Mouse (Mus musculus): ENCODE measurements around the gene Exoc5. TPM values are rescaled to one million over a fixed set of nuclear protein-coding genes. Genes with fewer than 3 reads are reported as not detected.

Gene Exoc5
- total RNA-seq, 2 experiments from 2014 or later, result 19.1 to 21.4 TPM

GRCm38 (mm10) chr14:48991144-48991522 lies 75.3 kb downstream of the Exoc5 start:
- DNase-seq, result no peak
- intact Hi-C loops (cut with DNase I), result no loop called here
- TF ChIP-seq CTCF (IDR thresholded peaks at IDR 0.05), result no peak
- Histone ChIP-seq H3K27ac (no peak overlapping the region), H3K4me3 (peak overlapping the region; percentile 58)

GRCm38 (mm10) chr14:48990471-48991143 lies 75.8 kb downstream of the Exoc5 start:
- peak; percentile 48 for TF ChIP-seq CTCF (IDR thresholded peaks at IDR 0.05)
- DNase-seq, result peak; percentile 62
- H3K27ac ChIP-seq, result no peak overlapping the region
- H3K4me3 ChIP-seq, result peak overlapping the region; percentile 58
- intact Hi-C loops (cut with DNase I), result no loop called here

GRCm38 (mm10) chr14:48989831-48990230 lies 76.6 kb downstream of the Exoc5 start:
- Histone ChIP-seq H3K27ac (no peak overlapping the region), H3K4me3 (no peak overlapping the region)
- DNase-seq, result no peak
- no peak for TF ChIP-seq CTCF (IDR thresholded peaks at IDR 0.05)
- intact Hi-C loops (cut with DNase I), result loop anchor here (10.0 kb wide), 1 partner anchor 465 kb away; no protein-coding TSS in a partner anchor

GRCm38 (mm10) chr14:48986231-48986630 lies 80.2 kb downstream of the Exoc5 start:
- Histone ChIP-seq H3K4me3 (no peak overlapping the region), H3K27ac (no peak overlapping the region)
- no peak for DNase-seq
- no peak for TF ChIP-seq CTCF (IDR thresholded peaks at IDR 0.05)
- intact Hi-C loops (cut with DNase I), result loop anchor here (10.0 kb wide), 1 partner anchor 461 kb away; no protein-coding TSS in a partner anchor

GRCm38 (mm10) chr14:48985673-48986072 lies 80.8 kb downstream of the Exoc5 start:
- no peak overlapping the region for H3K4me3 ChIP-seq
- H3K27ac ChIP-seq, result no peak overlapping the region
- no peak for DNase-seq
- peak; percentile 32 for TF ChIP-seq CTCF (IDR thresholded peaks at IDR 0.05)
- intact Hi-C loops (cut with DNase I), result loop anchor here (10.0 kb wide), 1 partner anchor 461 kb away; no protein-coding TSS in a partner anchor

GRCm38 (mm10) chr14:48978971-48979388 lies 87.5 kb downstream of the Exoc5 start:
- H3K27ac ChIP-seq, result no peak overlapping the region
- no peak for TF ChIP-seq CTCF (IDR thresholded peaks at IDR 0.05)
- no peak overlapping the region for H3K4me3 ChIP-seq
- DNase-seq, result no peak
- intact Hi-C loops (cut with DNase I), result no loop called here

- no peak overlapping the region for H3K27ac ChIP-seq
- intact Hi-C loops (cut with DNase I), result no loop called here
- TF ChIP-seq CTCF (IDR thresholded peaks at IDR 0.05), result no peak
- no peak overlapping the region for H3K4me3 ChIP-seq
- no peak for DNase-seq
Measured at GRCm38 (mm10) chr14:48971546-48971945, 94.9 kb downstream of the Exoc5 start.

- no peak for DNase-seq
- no peak overlapping the region for H3K4me3 ChIP-seq
- intact Hi-C loops (cut with DNase I), result no loop called here
- no peak overlapping the region for H3K27ac ChIP-seq
- no peak for TF ChIP-seq CTCF (IDR thresholded peaks at IDR 0.05)
Measured at GRCm38 (mm10) chr14:48968670-48969069, 97.8 kb downstream of the Exoc5 start.

Other genes starting within 250 kb of the Exoc5 start
- gene Ap5m1, start 556 bp downstream of the Exoc5 start, total RNA-seq (2021), result 10 to 100 TPM; 10.5 to 10.9 TPM
- 10 to 100 TPM; 17.3 to 23.6 TPM for gene Naa30, start 105.6 kb upstream of the Exoc5 start, total RNA-seq (2021)
- not detected for gene ccdc198, start 178.8 kb upstream of the Exoc5 start, total RNA-seq (2021)